Mouse (Mus musculus) stomach, embryonic 14.5 days (tissue): ENCODE measurements around the gene Shroom1. TPM values are rescaled to one million over a fixed set of nuclear protein-coding genes. Genes with fewer than 3 reads are reported as not detected.

Experiments
- ATAC-seq: fragments of 200-750 bp; cut with Nextera tagmentation; 2 replicates; pipeline ENCODE4 v1.8.0; 2017; ENCODE audit warnings: low read depth, moderate TSS enrichment; ENCODE audit not compliant: insufficient number of reproducible peaks, insufficient read depth, low FRiP score
- H3K27ac ChIP-seq: fragments of 300-500 bp; sonication (generic); 2 replicates; pipeline ENCODE4 v1.5.1; 2014; ENCODE audit warnings: mild to moderate bottlenecking, low read length, moderate library complexity, mixed read lengths
- H3K27me3 ChIP-seq: fragments of 300-500 bp; sonication (generic); 2 replicates; pipeline ENCODE4 v1.6.1; 2014; ENCODE audit warnings: low read length, control low read depth, mixed read lengths; ENCODE audit not compliant: control insufficient read depth, insufficient read depth
- H3K36me3 ChIP-seq: fragments of 300-500 bp; sonication (generic); 2 replicates; pipeline ENCODE4 v1.6.1; 2014; ENCODE audit warnings: mild to moderate bottlenecking, control low read depth, low read length, moderate library complexity, mixed read lengths; ENCODE audit not compliant: control insufficient read depth, insufficient read depth
- H3K4me1 ChIP-seq: fragments of 300-500 bp; sonication (generic); 2 replicates; pipeline ENCODE4 v1.6.1; 2014; ENCODE audit warnings: low read length, control low read depth, mixed read lengths; ENCODE audit not compliant: control insufficient read depth, insufficient read depth
- H3K4me2 ChIP-seq: fragments of 300-500 bp; sonication (generic); replicated peaks from 2 replicates; pipeline ENCODE4 v1.6.1; 2014; ENCODE audit warnings: low read depth, low read length, control low read depth
- H3K4me3 ChIP-seq: fragments of 300-500 bp; sonication (generic); 2 replicates; pipeline ENCODE4 v1.5.1; 2014; ENCODE audit warnings: low read depth, low read length, control low read depth
- H3K9ac ChIP-seq: fragments of 300-500 bp; sonication (generic); replicated peaks from 2 replicates; pipeline ENCODE4 v1.6.1; 2014; ENCODE audit warnings: low read depth, mild to moderate bottlenecking, control low read depth, low read length, moderate library complexity, mixed read lengths
- H3K9me3 ChIP-seq: fragments of 300-500 bp; sonication (generic); 2 replicates; pipeline ENCODE4 v1.6.1; 2016; ENCODE audit warnings: low read depth, low read length, control low read depth; ENCODE audit not compliant: control insufficient read depth
- WGBS: fragments of 180-500 bp; shearing (Covaris S2); extraction: QIAGEN DNeasy Blood & Tissue Kit; methylation state at CpG from one replicate; pipeline ENCODE4 v1.1.7; 2014; 5-methylcytosine and 5-hydroxymethylcytosine counted together
- polyA plus RNA-seq: library from polyadenylated mRNA; unstranded; fragments of >200 nt; fragmentation: Nextera tagmentation; extraction: Ambion mirVana; gene quantifications from 2 replicates; pipeline ENCODE4 v1.2.1, GENCODE M21; 2014

Gene Shroom1
- polyA plus RNA-seq: 0.98 and 1.1 TPM in 2 replicates

- peak within 1 kb of the TSS; percentile 32 for H3K9ac ChIP-seq
- ATAC-seq: peak; percentile 86
- no peaks in the 10 kb centered on the region for H3K36me3 ChIP-seq
- H3K9me3 ChIP-seq: no peaks in the 10 kb centered on the region
- no peak within 1 kb of the TSS for H3K27ac ChIP-seq
- H3K4me3 ChIP-seq: peak within 1 kb of the TSS; percentile 49
- H3K4me1 ChIP-seq: no peaks in the 10 kb centered on the region
- WGBS: 3% methylated on average over 42 of the region's 42 CpGs
- 0 out of 2 replicates have a peak, but pooled peaks cover under 1% of the 10 kb centered on the region for H3K27me3 ChIP-seq
- H3K4me2 ChIP-seq: peak within 1 kb of the TSS; percentile 78
Observed at GRCm38 (mm10) chr11:53456474-53457371, at the start of gene Shroom1, which contains the start of gene Gm10447. Shroom1 (plus strand) TSS chr11:53457205. Gm10447 (minus strand) TSS chr11:53457110.

GRCm38 (mm10) chr11:53411738-53412137 lies 45.3 kb upstream of the Shroom1 start:
- Histone ChIP-seq H3K27ac (no peak overlapping the region), H3K27me3 (no peaks in the 10 kb centered on the region), H3K9me3 (no peaks in the 10 kb centered on the region), H3K4me1 (no peaks in the 10 kb centered on the region), H3K36me3 (peaks cover 83% of the 10 kb centered on the region), H3K9ac (no peak overlapping the region), H3K4me3 (no peak overlapping the region), H3K4me2 (no peak overlapping the region)
- no peak for ATAC-seq

- no peak for ATAC-seq
- Histone ChIP-seq H3K36me3 (peaks cover 84% of the 10 kb centered on the region), H3K27me3 (no peaks in the 10 kb centered on the region), H3K4me2 (no peak overlapping the region), H3K4me3 (no peak overlapping the region), H3K4me1 (no peaks in the 10 kb centered on the region), H3K9me3 (no peaks in the 10 kb centered on the region), H3K9ac (no peak overlapping the region), H3K27ac (no peak overlapping the region)
- WGBS: 92% methylated on average over 4 of the region's 4 CpGs
Observed at GRCm38 (mm10) chr11:53413871-53414270, 43.1 kb upstream of the Shroom1 start.

- H3K9me3 ChIP-seq: no peaks in the 10 kb centered on the region
- no peaks in the 10 kb centered on the region for H3K4me1 ChIP-seq
- H3K4me3 ChIP-seq: no peak overlapping the region
- no peak for ATAC-seq
- no peak overlapping the region for H3K27ac ChIP-seq
- H3K36me3 ChIP-seq: peaks cover 60% of the 10 kb centered on the region
- H3K4me2 ChIP-seq: no peak overlapping the region
- H3K27me3 ChIP-seq: no peaks in the 10 kb centered on the region
- H3K9ac ChIP-seq: no peak overlapping the region
Observed at GRCm38 (mm10) chr11:53418048-53418447, 39.0 kb upstream of the Shroom1 start.

GRCm38 (mm10) chr11:53423036-53423435 lies 34.0 kb upstream of the Shroom1 start, which contains the start of gene Leap2:
Leap2 (minus strand) TSS chr11:53423170.
- no peaks in the 10 kb centered on the region for H3K27me3 ChIP-seq
- no peak within 1 kb of the TSS for H3K4me2 ChIP-seq
- no peaks in the 10 kb centered on the region for H3K4me1 ChIP-seq
- no peaks in the 10 kb centered on the region for H3K9me3 ChIP-seq
- H3K27ac ChIP-seq: no peak within 1 kb of the TSS
- H3K36me3 ChIP-seq: peaks cover 13% of the 10 kb centered on the region
- no peak for ATAC-seq
- 76% methylated on average over 4 of the region's 4 CpGs for WGBS
- H3K4me3 ChIP-seq: no peak within 1 kb of the TSS
- no peak within 1 kb of the TSS for H3K9ac ChIP-seq

GRCm38 (mm10) chr11:53424826-53425225 lies 32.2 kb upstream of the Shroom1 start:
- no peak overlapping the region for H3K4me2 ChIP-seq
- no peaks in the 10 kb centered on the region for H3K9me3 ChIP-seq
- peaks cover 5% of the 10 kb centered on the region for H3K4me1 ChIP-seq
- H3K36me3 ChIP-seq: peaks cover 10% of the 10 kb centered on the region
- H3K4me3 ChIP-seq: no peak overlapping the region
- no peak overlapping the region for H3K9ac ChIP-seq
- 75% methylated on average over 2 of the region's 2 CpGs for WGBS
- H3K27ac ChIP-seq: no peak overlapping the region
- H3K27me3 ChIP-seq: no peaks in the 10 kb centered on the region
- ATAC-seq: no peak

- Histone ChIP-seq H3K36me3 (peaks cover 9% of the 10 kb centered on the region), H3K4me3 (no peak overlapping the region), H3K27ac (no peak overlapping the region), H3K4me1 (peaks cover 5% of the 10 kb centered on the region), H3K9ac (no peak overlapping the region), H3K9me3 (no peaks in the 10 kb centered on the region), H3K4me2 (no peak overlapping the region), H3K27me3 (no peaks in the 10 kb centered on the region)
- no peak for ATAC-seq
- WGBS: 40% methylated on average over 3 of the region's 3 CpGs
Observed at GRCm38 (mm10) chr11:53425251-53425650, 31.8 kb upstream of the Shroom1 start.

GRCm38 (mm10) chr11:53425711-53426255 lies 31.2 kb upstream of the Shroom1 start:
- Histone ChIP-seq H3K27ac (no peak overlapping the region), H3K9me3 (no peaks in the 10 kb centered on the region), H3K27me3 (no peaks in the 10 kb centered on the region), H3K4me1 (peaks cover 5% of the 10 kb centered on the region), H3K4me3 (no peak overlapping the region), H3K9ac (no peak overlapping the region), H3K4me2 (no peak overlapping the region), H3K36me3 (peaks cover 5% of the 10 kb centered on the region)
- WGBS: 80% methylated on average over 6 of the region's 6 CpGs
- no peak for ATAC-seq
